In the genomic region with DNA sequence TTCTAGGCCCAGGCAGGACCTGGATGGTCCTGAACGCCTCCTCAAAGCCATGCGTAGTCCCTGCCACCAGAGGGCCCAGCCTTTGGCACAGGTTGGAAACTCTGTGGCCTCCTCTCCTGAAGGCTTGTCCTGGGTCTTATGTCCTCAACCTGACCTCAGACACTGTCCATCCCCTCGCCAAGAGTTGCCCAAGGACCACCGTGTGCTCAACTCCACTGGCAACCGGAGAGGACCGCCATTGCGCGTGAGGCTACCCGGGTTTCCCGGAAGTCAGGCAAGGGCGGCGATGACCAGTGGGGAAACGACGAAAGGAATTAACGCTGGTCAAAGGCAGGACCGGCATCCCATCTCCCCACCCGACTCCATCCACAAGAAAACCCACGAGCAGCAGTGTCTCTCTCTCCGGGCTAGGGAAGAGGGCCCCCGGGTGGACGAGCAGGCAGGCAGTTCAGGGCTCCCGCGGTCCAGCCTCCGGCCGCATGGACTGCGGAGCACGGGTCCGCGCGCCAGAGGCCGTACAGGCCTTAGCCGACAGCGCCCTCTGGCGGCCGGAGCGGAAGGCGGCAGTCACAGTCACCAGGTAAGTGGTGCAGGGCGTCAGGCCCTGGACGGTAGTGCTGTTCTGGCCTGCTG, we compare ENCODE assay signal across 1 mouse cellular context.
TF ChIP-seq lines count a peak whose summit lies in the region.

No protein-coding gene starts in this region.

TF ChIP-seq in CH12.LX, 34 proteins besides CTCF, POLR2A, EP300 and RAD21:
- peak; percentile 62; the same call in 1 of the 2 replicates for TF ChIP-seq UBTF (IDR thresholded peaks at IDR 0.05; ENCODE audit: low read depth, low read length)
- TF ChIP-seq NRF1 (IDR thresholded peaks at IDR 0.05; ENCODE audit: low read depth, low read length), result peak; percentile 33; the same call in 1 of the 2 replicates
- no peak; the same call in 1 of the 2 replicates for TF ChIP-seq RCOR1 (conservative IDR thresholded peaks at IDR 0.05; ENCODE audit: low read depth, low read length)
- peak; percentile 51 for TF ChIP-seq IRF4 (IDR thresholded peaks at IDR 0.05; ENCODE audit: low read depth, low read length)
- TF ChIP-seq TCF12 (IDR thresholded peaks at IDR 0.05; ENCODE audit: low read depth, low read length), result peak; percentile 73
- TF ChIP-seq JUN (IDR thresholded peaks at IDR 0.05; ENCODE audit: insufficient read depth, low read depth, low read length), result no peak
- TF ChIP-seq MAFK (IDR thresholded peaks at IDR 0.05; ENCODE audit: insufficient replicate concordance, low read length), result no peak
- peak; percentile 82 for TF ChIP-seq ELF1 (IDR thresholded peaks at IDR 0.05; ENCODE audit: low read depth, low read length)
- 0 out of 2 replicates have a peak, but pooled peaks have one; percentile 28 for TF ChIP-seq KAT2A (IDR thresholded peaks at IDR 0.05; ENCODE audit: insufficient replicate concordance, low read length)
- no peak for TF ChIP-seq POLR2AphosphoS2 (IDR thresholded peaks at IDR 0.05; ENCODE audit: low read depth, low read length)
- no peak for TF ChIP-seq TBP (conservative IDR thresholded peaks at IDR 0.05; ENCODE audit: low read depth, low read length)
- TF ChIP-seq MEF2A (IDR thresholded peaks at IDR 0.05; ENCODE audit: borderline replicate concordance, low read depth, low read length), result 0 out of 2 replicates have a peak, but pooled peaks have one; percentile 31
- TF ChIP-seq ZC3H11A (IDR thresholded peaks at IDR 0.05; ENCODE audit: low read depth, low read length), result no peak
- TF ChIP-seq MYC (IDR thresholded peaks at IDR 0.05; ENCODE audit: low read depth, low read length), result peak; percentile 93
- no peak for TF ChIP-seq CHD1 (IDR thresholded peaks at IDR 0.05; ENCODE audit: low read depth, low read length)
- peak; percentile 67 for TF ChIP-seq MAZ (IDR thresholded peaks at IDR 0.05; ENCODE audit: low read depth, low read length)
- TF ChIP-seq USF1 (IDR thresholded peaks at IDR 0.05; ENCODE audit: low read depth, low read length), result no peak
- peak; percentile 71 for TF ChIP-seq SIN3A (IDR thresholded peaks at IDR 0.05; ENCODE audit: low read length)
- TF ChIP-seq PAX5 (IDR thresholded peaks at IDR 0.05; ENCODE audit: low read length), result no peak
- TF ChIP-seq SMC3 (IDR thresholded peaks at IDR 0.05; ENCODE audit: low read depth, low read length), result peak; percentile 70
- peak; percentile 90 for TF ChIP-seq MAX (IDR thresholded peaks at IDR 0.05; ENCODE audit: low read length)
- TF ChIP-seq JUND (conservative IDR thresholded peaks at IDR 0.05; ENCODE audit: low read depth, low read length), result no peak
- TF ChIP-seq ZNF384 (IDR thresholded peaks at IDR 0.05; ENCODE audit: low read depth, low read length), result no peak
- TF ChIP-seq MXI1 (IDR thresholded peaks at IDR 0.05; ENCODE audit: low read depth, low read length), result peak; percentile 93
- peak; percentile 85 for TF ChIP-seq ZMIZ1 (IDR thresholded peaks at IDR 0.05; ENCODE audit: low read depth, low read length)
- TF ChIP-seq USF2 (conservative IDR thresholded peaks at IDR 0.05; ENCODE audit: low read depth, low read length), result no peak
- TF ChIP-seq E2F4 (IDR thresholded peaks at IDR 0.05; ENCODE audit: insufficient replicate concordance, low read depth, low read length), result no peak
- TF ChIP-seq ZKSCAN1 (IDR thresholded peaks at IDR 0.05; ENCODE audit: borderline replicate concordance, low read depth, low read length), result no peak
- TF ChIP-seq CHD2 (IDR thresholded peaks at IDR 0.05; ENCODE audit: low read length), result no peak
- peak; percentile 90 for TF ChIP-seq NELFE (IDR thresholded peaks at IDR 0.05; ENCODE audit: low read depth, low read length)
- no peak for TF ChIP-seq GABPA (IDR thresholded peaks at IDR 0.05; ENCODE audit: insufficient replicate concordance, low read depth, low read length)
- TF ChIP-seq BHLHE40 (IDR thresholded peaks at IDR 0.05; ENCODE audit: low read depth, low read length), result peak; percentile 52; the same call in 1 of the 2 replicates
- TF ChIP-seq HCFC1 (IDR thresholded peaks at IDR 0.05; ENCODE audit: low read depth, low read length), result peak; percentile 52
- no peak for TF ChIP-seq ETS1 (conservative IDR thresholded peaks at IDR 0.05; ENCODE audit: low read depth, low read length)
